In the genomic region with DNA sequence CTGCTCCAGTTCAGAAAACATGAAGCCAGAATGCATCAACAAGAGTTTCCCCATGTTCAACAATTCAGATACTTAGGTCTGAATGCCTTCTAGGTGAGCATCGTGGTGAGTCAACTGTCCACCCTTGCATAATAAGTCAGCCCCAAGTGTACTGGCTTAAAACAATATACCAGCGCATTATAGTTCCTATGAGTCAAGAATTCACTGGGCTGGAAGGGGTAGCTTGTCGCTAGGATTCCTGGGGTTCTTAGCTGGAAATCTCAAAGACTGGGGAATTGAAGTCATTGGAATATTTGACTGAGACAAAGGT, we compare ENCODE assay signal across 26 mouse cellular contexts. TPM values are rescaled to one million over a fixed set of nuclear protein-coding genes. Genes with fewer than 3 reads are reported as not detected.
DNase-seq lines count a peak whose midpoint lies in the region; TF ChIP-seq lines count a peak whose summit lies in the region.
"Had no signal": no experiment of that assay in that cellular context is flagged by ENCODE, and none has a peak within 500 bp of the region (broad histone marks: within the 10 kb centered on the region; RNA-seq: fewer than 3 reads in every experiment).

No protein-coding gene starts in this region.

- DNase-seq in 416B (ENCODE audit: low read depth): peak; percentile 24
- peak; percentile 76 for DNase-seq in Muller cell, postnatal 12 days (ENCODE audit: inconsistent ontology term)
- DNase-seq in adrenal gland, adult 18-20 months (ENCODE audit: low spot score in 2 of 2): no peak
- no peak for DNase-seq in forebrain, embryonic 10.5 days (ENCODE audit: extremely low spot score, low spot score)
- no peak for DNase-seq in adrenal gland, adult (ENCODE audit: inconsistent age in 2 of 2, low spot score in 1 of 2)
- DNase-seq: adrenal gland, postnatal 10 days; adrenal gland, postnatal 36 days; B cell, adult 2 months; cerebellum, adult 18-20 months; cerebellum, adult 9-10 months; cerebellum, postnatal 14 days; forebrain, postnatal 0 days; gastrocnemius, postnatal 25 days; heart, adult 18-20 months; heart, postnatal 14 days; heart, postnatal 4 days; kidney, adult 18-20 months had no signal

- no peaks in the 10 kb centered on the region for H3K27me3 ChIP-seq in forebrain, embryonic 10.5 days (ENCODE audit: poor library complexity, severe bottlenecking)
- H3K27me3 ChIP-seq: embryonic facial prominence, embryonic 12.5 days; embryonic facial prominence, embryonic 15.5 days; heart, embryonic 13.5 days had no signal

- peaks cover 9% of the 10 kb centered on the region for H3K4me1 ChIP-seq in embryonic fibroblast, embryonic 13.5 days (ENCODE audit: control insufficient read depth, insufficient read depth, low read length)
- peaks cover 10% of the 10 kb centered on the region for H3K4me1 ChIP-seq in forebrain, embryonic 10.5 days
- H3K4me1 ChIP-seq: embryonic facial prominence, embryonic 12.5 days; embryonic facial prominence, embryonic 15.5 days; heart, embryonic 10.5 days; heart, embryonic 13.5 days had no signal

- no peaks in the 10 kb centered on the region for H3K36me3 ChIP-seq in forebrain, embryonic 10.5 days (replicated peaks)
- H3K36me3 ChIP-seq: embryonic facial prominence, embryonic 12.5 days; embryonic facial prominence, embryonic 15.5 days; heart, embryonic 10.5 days; heart, embryonic 13.5 days had no signal

- no peak overlapping the region for H3K4me3 ChIP-seq in embryonic fibroblast, embryonic 13.5 days (ENCODE audit: insufficient read depth, low read length)
- no peak overlapping the region for H3K4me3 ChIP-seq in forebrain, embryonic 10.5 days
- H3K4me3 ChIP-seq: embryonic facial prominence, embryonic 12.5 days; embryonic facial prominence, embryonic 15.5 days; erythroblast, embryonic 14.5 days; gastrocnemius, adult 2 months; heart, embryonic 10.5 days; heart, embryonic 13.5 days had no signal

- no peaks in the 10 kb centered on the region for H3K9me3 ChIP-seq in forebrain, embryonic 10.5 days
- H3K9me3 ChIP-seq: embryonic facial prominence, embryonic 15.5 days; heart, embryonic 10.5 days; heart, embryonic 13.5 days had no signal

- H3K27ac ChIP-seq in embryonic fibroblast, embryonic 13.5 days (ENCODE audit: insufficient read depth, low read length): peak overlapping the region; percentile 86
- H3K27ac ChIP-seq in forebrain, embryonic 10.5 days: no peak overlapping the region
- H3K27ac ChIP-seq: embryonic facial prominence, embryonic 12.5 days; embryonic facial prominence, embryonic 15.5 days; gastrocnemius, adult 2 months; heart, embryonic 10.5 days; heart, embryonic 13.5 days; hindbrain, embryonic 14.5 days; hindbrain, postnatal 0 days had no signal

- TF ChIP-seq CTCF in embryonic fibroblast, embryonic 13.5 days (IDR thresholded peaks at IDR 0.05; ENCODE audit: borderline replicate concordance, insufficient read depth, low read length): no peak

- WGBS in forebrain, embryonic 10.5 days: 70% methylated on average over 3 of the region's 3 CpGs

- TF ChIP-seq POLR2A in embryonic fibroblast, embryonic 13.5 days (IDR thresholded peaks at IDR 0.05; ENCODE audit: low read depth, low read length): no peak

RNA-seq across cellular contexts. Expression of a gene that starts 23.8 kb away (rescaled TPM):
- polyA plus RNA-seq in embryonic fibroblast, embryonic 13.5 days (2011; ENCODE audit: insufficient read length, low read depth, missing spikeins): 61.8 and 66.1 TPM in 2 replicates
- total RNA-seq in adrenal gland, adult 18-20 months (2021): 10 to 100 TPM; 15.2 to 15.7 TPM
- 27.6 and 27.7 TPM in 2 replicates for polyA plus RNA-seq in forebrain, embryonic 10.5 days (2016; fragmentation: Nextera tagmentation; extraction: Ambion mirVana)

Comparison
In these comparisons a context has a peak if more than half of its experiments do, and no peak if none do; other contexts are left out.
1. DNase-seq: peak in 416B (single experiment) and Muller cell, postnatal 12 days (single experiment); none in adrenal gland, adult 18-20 months (0 of 2), forebrain, embryonic 10.5 days (single experiment) and adrenal gland, adult (0 of 2).